Mouse (Mus musculus) small intestine, adult 2 months (tissue): ENCODE data around the gene Gm20489. TPM values are rescaled to one million over a fixed set of nuclear protein-coding genes. Genes with fewer than 3 reads are reported as not detected.

Experiments
- H3K27ac ChIP-seq: fragments of 200-500 bp; 2 replicates; pipeline ENCODE4 v1.5.1; 2012; ENCODE audit warnings: low read depth, low read length, control low read depth, inconsistent platforms; ENCODE audit not compliant: insufficient read depth
- H3K27me3 ChIP-seq: fragments of 200-500 bp; 2 replicates; pipeline ENCODE4 v1.6.1; 2012; ENCODE audit warnings: mild to moderate bottlenecking, moderate library complexity, low read length, inconsistent platforms; ENCODE audit not compliant: control insufficient read depth, insufficient read depth
- H3K36me3 ChIP-seq: fragments of 200-500 bp; 2 replicates; pipeline ENCODE4 v1.6.1; 2012; ENCODE audit warnings: mild to moderate bottlenecking, low read length, control low read depth, inconsistent platforms; ENCODE audit not compliant: control insufficient read depth, insufficient read depth
- H3K4me1 ChIP-seq: fragments of 200-500 bp; 2 replicates; pipeline ENCODE4 v1.6.1; 2012; ENCODE audit warnings: low read length, inconsistent platforms, mixed read lengths; ENCODE audit not compliant: control insufficient read depth, insufficient read depth, insufficient read length
- H3K4me3 ChIP-seq: fragments of 200-500 bp; 2 replicates; pipeline ENCODE4 v1.5.1; 2012; ENCODE audit warnings: low read depth, mild to moderate bottlenecking, control low read depth, inconsistent platforms, low read length, moderate library complexity
- CTCF ChIP-seq: fragments of 200-500 bp; IDR thresholded peaks from 2 replicates; pipeline ENCODE4 v1.5.1; 2012; ENCODE audit warnings: low read depth, mild to moderate bottlenecking, control low read depth, inconsistent platforms, low read length, moderate library complexity, mixed read lengths; ENCODE audit not compliant: insufficient replicate concordance, insufficient read length; ENCODE audit errors: extremely low read depth
- POLR2A ChIP-seq: fragments of 200-500 bp; IDR thresholded peaks from 2 replicates; pipeline ENCODE4 v1.6.1; 2012; ENCODE audit warnings: low read depth, mild to moderate bottlenecking, control low read depth, inconsistent platforms, low read length, moderate library complexity
- WGBS: fragments of 180-500 bp; shearing (Covaris S2); methylation state at CpG from one replicate; pipeline ENCODE4 v1.1.7; 2018; 5-methylcytosine and 5-hydroxymethylcytosine counted together
- polyA plus RNA-seq: library from polyadenylated mRNA; depleted of rRNA; stranded (reverse); fragments of >200 nt; gene quantifications from 2 replicates; pipeline ENCODE4 v1.2.3, GENCODE M21; 2012

Gm20489 gene
- polyA plus RNA-seq, 1 experiment = not detected

DNA sequence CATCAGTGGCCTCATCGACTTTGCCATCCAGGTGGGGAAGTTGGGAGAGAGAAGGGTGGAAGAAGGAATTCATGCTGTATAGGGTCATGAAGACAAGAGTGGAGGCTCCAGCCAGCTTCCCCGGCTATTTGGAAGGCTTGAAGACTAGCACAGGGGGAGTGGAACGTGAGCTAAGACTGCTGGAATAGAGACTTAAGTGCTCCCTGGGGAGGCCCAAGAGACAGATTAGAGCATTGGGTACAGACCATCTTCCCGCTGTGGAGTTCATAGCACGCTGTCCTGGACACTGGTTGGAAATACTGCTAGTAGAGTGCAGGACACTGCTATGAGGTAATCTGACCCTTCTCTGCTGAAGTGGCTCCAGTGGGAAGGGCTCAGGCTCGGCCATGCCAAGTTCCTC, 14.0 kb upstream of the Gm20489 start:
- H3K27ac ChIP-seq = no peak overlapping the region
- H3K36me3 ChIP-seq = peaks cover 57% of the 10 kb centered on the region
- H3K4me1 ChIP-seq = no peaks in the 10 kb centered on the region
- H3K4me3 ChIP-seq = no peak overlapping the region
- 80% methylated on average over 6 of the region's 6 CpGs for WGBS
- TF ChIP-seq POLR2A (no peak), CTCF (no peak)
- no peaks in the 10 kb centered on the region for H3K27me3 ChIP-seq

DNA sequence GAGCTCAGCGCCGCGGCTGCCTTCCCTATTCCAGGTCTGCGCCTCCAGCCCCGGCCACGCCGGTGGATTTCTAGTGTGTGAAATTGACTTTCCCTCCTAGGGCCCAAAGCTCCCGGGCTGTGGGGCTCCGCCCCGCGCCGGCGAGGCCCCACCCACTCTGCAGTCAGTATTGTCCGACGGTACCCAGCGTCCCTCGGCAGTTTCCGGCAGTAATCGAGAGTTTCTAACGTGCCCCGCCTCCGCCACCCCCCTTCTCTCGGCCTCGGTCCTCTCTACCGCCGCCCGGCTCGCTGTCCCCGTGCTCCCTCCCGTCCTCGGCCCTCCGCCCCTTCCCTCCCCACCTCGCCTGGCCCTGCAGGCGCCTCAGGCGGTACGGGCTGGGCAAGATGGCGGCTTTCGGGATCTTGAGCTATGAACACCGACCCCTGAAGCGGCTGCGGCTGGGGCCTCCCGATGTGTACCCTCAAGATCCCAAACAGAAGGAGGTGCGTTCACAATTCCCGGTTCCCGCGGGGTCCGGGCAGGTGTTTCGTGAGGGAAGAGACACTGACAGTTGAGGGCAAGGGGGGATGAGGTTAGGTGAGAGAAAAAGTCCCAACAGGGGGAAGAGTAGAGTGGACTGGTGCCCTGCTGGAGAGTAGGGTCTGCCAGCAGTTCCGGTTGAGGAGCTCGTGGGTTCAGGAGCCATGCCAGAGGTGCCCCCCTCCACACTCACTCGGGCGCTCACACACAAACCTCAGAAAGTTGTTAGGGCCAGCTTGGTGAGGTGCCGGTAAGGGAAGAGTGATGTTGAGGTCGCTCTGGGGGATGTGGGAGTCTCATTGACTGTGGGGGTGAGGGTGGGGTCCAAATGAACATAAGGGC, 5.3 kb upstream of the Gm20489 start, which contains the start of gene Med12:
Gene Med12, plus strand, starts transcription at position 156 of the 864 bp plus-strand sequence.
- WGBS = 13% methylated on average over 50 of the region's 54 CpGs
- H3K27ac ChIP-seq = 0 out of 2 replicates have a peak within 1 kb of the TSS, but pooled peaks have one; percentile 64
- peaks cover 4% of the 10 kb centered on the region; the same call in 1 of the 2 replicates for H3K4me1 ChIP-seq
- H3K27me3 ChIP-seq = no peaks in the 10 kb centered on the region
- peak within 1 kb of the TSS; percentile 98 for H3K4me3 ChIP-seq
- TF ChIP-seq CTCF = no peak
- no peak for TF ChIP-seq POLR2A
- peaks cover 13% of the 10 kb centered on the region for H3K36me3 ChIP-seq

DNA sequence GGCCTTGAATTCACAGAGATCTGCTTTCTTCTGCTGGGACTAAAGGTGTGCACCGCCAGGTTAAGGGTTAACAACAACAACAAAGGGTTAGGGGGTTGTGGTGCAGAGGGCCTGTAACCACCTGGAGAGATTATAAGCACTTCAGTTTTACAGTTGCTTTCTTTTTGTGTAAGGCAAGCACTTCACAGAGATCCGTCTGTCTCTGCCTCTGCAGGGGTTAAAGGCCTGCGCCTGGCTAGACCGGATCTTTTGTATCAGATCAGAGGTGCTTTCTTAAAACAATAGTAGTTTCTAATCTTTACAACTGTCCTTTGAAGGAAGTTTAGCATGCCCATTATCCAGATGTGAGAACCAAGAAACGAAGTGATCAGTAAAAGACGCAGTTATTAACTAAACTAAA, 4.6 kb upstream of the Gm20489 start:
- TF ChIP-seq POLR2A (no peak), CTCF (no peak)
- WGBS = 25% methylated on average over 6 of the region's 6 CpGs
- H3K4me3 ChIP-seq = peak overlapping the region; percentile 98
- peaks cover 10% of the 10 kb centered on the region for H3K36me3 ChIP-seq
- H3K27ac ChIP-seq = no peak overlapping the region
- H3K27me3 ChIP-seq = no peaks in the 10 kb centered on the region
- H3K4me1 ChIP-seq = peaks cover 4% of the 10 kb centered on the region; the same call in 1 of the 2 replicates

DNA sequence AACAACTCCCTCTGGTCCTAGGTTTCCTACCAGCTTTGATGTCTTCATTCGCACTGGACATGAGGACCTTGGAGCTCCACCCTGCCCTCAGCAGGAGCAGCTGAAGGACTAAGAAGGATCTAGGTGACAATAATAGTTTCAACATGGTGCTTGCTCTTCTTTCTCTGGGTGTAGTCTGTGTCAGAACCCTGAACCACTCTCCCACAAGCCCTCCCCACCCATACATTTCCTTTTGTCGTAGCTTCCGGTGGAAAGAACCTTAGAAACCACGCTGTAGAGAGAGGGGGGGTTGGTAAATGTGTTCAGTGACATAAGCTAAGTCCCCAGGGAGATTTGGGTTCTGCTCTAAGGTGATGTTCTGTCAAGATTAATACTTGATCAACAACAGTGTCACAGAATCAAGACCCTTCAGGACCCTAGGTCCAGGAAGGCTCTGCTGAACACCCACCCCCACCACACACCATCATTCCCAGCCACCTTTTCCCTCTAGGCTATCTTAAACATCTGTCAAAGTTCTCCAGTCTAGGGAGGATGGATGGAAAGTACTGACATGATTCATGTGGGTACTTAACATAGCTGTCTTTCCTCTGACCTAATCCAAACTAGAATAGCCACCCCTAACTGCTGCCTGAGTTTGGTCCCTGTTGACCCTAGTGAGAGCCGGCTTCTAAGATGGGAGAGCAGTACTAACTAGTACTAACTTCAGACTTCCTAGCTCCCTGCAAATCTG, 633 bp downstream of the Gm20489 start, which contains the start of gene Il2rg:
Gene Il2rg, minus strand, starts transcription at position 231 of the 730 bp plus-strand sequence.
- Histone ChIP-seq H3K4me3 (peak within 1 kb of the TSS; percentile 45), H3K27me3 (no peaks in the 10 kb centered on the region), H3K36me3 (no peaks in the 10 kb centered on the region), H3K4me1 (peaks cover under 1% of the 10 kb centered on the region; the same call in 1 of the 2 replicates), H3K27ac (peak within 1 kb of the TSS; percentile 79)
- TF ChIP-seq POLR2A = no peak
- no peak for TF ChIP-seq CTCF
- 71% methylated on average over 5 of the region's 5 CpGs for WGBS

DNA sequence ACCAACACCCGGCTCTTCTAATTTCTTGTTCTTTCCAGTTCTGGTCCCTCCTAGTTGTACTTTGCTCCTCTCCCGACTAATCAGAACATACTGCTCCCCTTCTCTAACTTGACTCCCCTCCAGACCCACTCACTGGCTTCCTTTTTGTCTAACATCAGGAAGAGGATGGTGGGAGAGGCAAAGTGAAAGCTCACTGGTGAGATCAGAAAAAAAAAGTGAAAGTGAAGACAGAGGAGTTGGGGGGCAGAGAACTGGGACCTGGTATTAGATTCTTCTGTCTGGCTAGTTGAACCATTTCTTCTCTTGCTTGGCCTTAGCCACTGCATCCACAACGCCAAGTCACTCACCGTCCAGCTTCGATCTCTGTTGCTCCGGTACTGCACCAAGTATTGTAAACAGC, 2.2 kb downstream of the Gm20489 start:
- Histone ChIP-seq H3K27me3 (no peaks in the 10 kb centered on the region), H3K36me3 (no peaks in the 10 kb centered on the region), H3K4me1 (no peaks in the 10 kb centered on the region), H3K27ac (no peak overlapping the region), H3K4me3 (peak overlapping the region; percentile 26; the same call in 1 of the 2 replicates)
- WGBS = 76% methylated on average over 6 of the region's 6 CpGs
- TF ChIP-seq CTCF (no peak), POLR2A (no peak)

DNA sequence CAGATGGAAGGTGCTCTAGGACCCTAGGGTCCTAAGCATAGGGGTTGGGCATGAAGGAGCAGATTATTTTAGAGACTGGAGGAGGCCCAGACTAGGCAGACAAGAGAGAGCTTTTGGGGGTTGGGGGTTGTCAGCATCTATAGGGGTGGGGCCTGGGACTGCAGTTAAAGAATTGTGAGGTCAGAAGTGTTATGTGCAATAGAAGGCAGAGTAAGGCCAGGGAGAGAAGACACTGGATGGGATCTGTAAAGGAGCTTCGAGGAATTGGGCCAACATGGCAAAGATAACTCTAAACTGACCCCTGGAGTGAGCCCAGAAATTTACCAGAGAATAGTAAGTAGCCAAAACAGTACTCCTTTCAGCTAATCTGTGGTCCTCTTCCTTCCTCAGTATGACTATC, 4.9 kb downstream of the Gm20489 start, which contains the start of gene Gm614:
Gene Gm614, minus strand, starts transcription at position 101 of the 400 bp plus-strand sequence.
- Histone ChIP-seq H3K27me3 (no peaks in the 10 kb centered on the region), H3K27ac (no peak within 1 kb of the TSS), H3K36me3 (no peaks in the 10 kb centered on the region), H3K4me3 (no peak within 1 kb of the TSS), H3K4me1 (no peaks in the 10 kb centered on the region)
- WGBS = 80% methylated on average over 1 of the region's 1 CpGs
- TF ChIP-seq POLR2A = no peak
